In genomic region chr11:96315344-96315681, GRCm38 (mm10) we compare ENCODE assay signal across 11 mouse cellular contexts. TPM values are rescaled to one million over a fixed set of nuclear protein-coding genes. Genes with fewer than 3 reads are reported as not detected.
DNase-seq lines count a peak whose midpoint lies in the region; ATAC-seq and TF ChIP-seq lines count a peak whose summit lies in the region.
"Had no signal": no experiment of that assay in that cellular context is flagged by ENCODE, and none has a peak within 500 bp of the region (broad histone marks: within the 10 kb centered on the region; RNA-seq: fewer than 3 reads in every experiment).

No protein-coding gene starts in this region.

- H3K9ac ChIP-seq in heart, embryonic 16.5 days (ENCODE audit: low read length) = no peak overlapping the region
- peak overlapping the region; percentile 99 for H3K9ac ChIP-seq in hindbrain, embryonic 13.5 days
- no peak overlapping the region for H3K9ac ChIP-seq in liver, embryonic 13.5 days

- peak overlapping the region; percentile 33 for H3K4me3 ChIP-seq in heart, embryonic 16.5 days (ENCODE audit: low read length)
- peak overlapping the region; percentile 58 for H3K4me3 ChIP-seq in bone marrow, adult 2 months (replicated peaks; ENCODE audit: control insufficient read depth, low read depth, low read length)
- H3K4me3 ChIP-seq in hindbrain, embryonic 13.5 days = peak overlapping the region; percentile 57
- H3K4me3 ChIP-seq in liver, embryonic 13.5 days (replicated peaks) = peak overlapping the region; percentile 30

- H3K27ac ChIP-seq in heart, embryonic 16.5 days (ENCODE audit: low read length) = no peak overlapping the region
- H3K27ac ChIP-seq in bone marrow, adult 2 months (ENCODE audit: control insufficient read depth, insufficient read depth, low read depth, low read length, poor library complexity) = no peak overlapping the region
- H3K27ac ChIP-seq in hindbrain, embryonic 13.5 days = peak overlapping the region; percentile 100
- H3K27ac ChIP-seq in liver, embryonic 13.5 days = peak overlapping the region; percentile 59; the same call in 1 of the 2 replicates

- H3K9me3 ChIP-seq in heart, embryonic 16.5 days (replicated peaks; ENCODE audit: control insufficient read depth, low read length) = no peaks in the 10 kb centered on the region
- H3K9me3 ChIP-seq in hindbrain, embryonic 13.5 days = no peaks in the 10 kb centered on the region
- no peaks in the 10 kb centered on the region for H3K9me3 ChIP-seq in liver, embryonic 13.5 days (replicated peaks)

- H3K36me3 ChIP-seq in heart, embryonic 16.5 days (ENCODE audit: control insufficient read depth, insufficient read depth) = no peaks in the 10 kb centered on the region
- no peaks in the 10 kb centered on the region for H3K36me3 ChIP-seq in hindbrain, embryonic 13.5 days
- no peaks in the 10 kb centered on the region for H3K36me3 ChIP-seq in liver, embryonic 13.5 days

- no peak for ATAC-seq in heart, embryonic 16.5 days (replicated peaks; ENCODE audit: extremely low read depth, insufficient read depth, low FRiP score)
- no peak for ATAC-seq in hindbrain, embryonic 13.5 days (ENCODE audit: low FRiP score)
- no peak for ATAC-seq in liver, embryonic 13.5 days (ENCODE audit: low read depth)
- ATAC-seq: activated CD4-positive, CD25-positive, alpha-beta regulatory T cell, adult 4 months had no signal

- peak overlapping the region; percentile 17; the same call in 1 of the 2 replicates for H3K4me2 ChIP-seq in heart, embryonic 16.5 days (ENCODE audit: low read depth, low read length)
- H3K4me2 ChIP-seq in hindbrain, embryonic 13.5 days = peak overlapping the region; percentile 83
- H3K4me2 ChIP-seq in liver, embryonic 13.5 days = peak overlapping the region; percentile 28

- TF ChIP-seq CTCF in bone marrow, adult 2 months (IDR thresholded peaks at IDR 0.05; ENCODE audit: control insufficient read depth, insufficient read depth, low read length) = no peak

- WGBS in heart, embryonic 16.5 days = 21% methylated on average over 5 of the region's 5 CpGs
- 17% methylated on average over 5 of the region's 5 CpGs for WGBS in bone marrow, adult 2 months
- 2% methylated on average over 5 of the region's 5 CpGs for WGBS in hindbrain, embryonic 13.5 days
- WGBS in liver, embryonic 13.5 days (ENCODE audit: insufficient replicate concordance) = 26% methylated on average over 5 of the region's 5 CpGs

- intact Hi-C loops in heart, postnatal 14 days (cut with DNase I) = loop anchor here (5.0 kb wide), 1 partner anchor 37 kb away; the partner anchor contains the start of gene Hoxb2

- no peak for DNase-seq in heart, postnatal 14 days
- no peak for DNase-seq in liver, embryonic 13.5 days
- DNase-seq in frontal cortex, adult 2 months (ENCODE audit: extremely low spot score in 1 of 2, low spot score in 1 of 2) = no peak
- no peak for DNase-seq in layer of hippocampus, adult 9-11 months
- no peak for DNase-seq in cerebellum, postnatal 14 days
- DNase-seq: cerebellum, adult 11 months; left cerebral cortex, postnatal 4 days had no signal

- TF ChIP-seq POLR2A in bone marrow, adult 2 months (IDR thresholded peaks at IDR 0.05; ENCODE audit: borderline replicate concordance, control insufficient read depth, low read depth, low read length) = no peak

- 0 out of 2 replicates have a peak, but pooled peaks cover 2% of the 10 kb centered on the region for H3K4me1 ChIP-seq in heart, embryonic 16.5 days (ENCODE audit: control insufficient read depth, insufficient read depth, low read length)
- H3K4me1 ChIP-seq in bone marrow, adult 2 months (ENCODE audit: control insufficient read depth, insufficient read depth, low read length) = peaks cover 1% of the 10 kb centered on the region; the same call in 1 of the 2 replicates
- H3K4me1 ChIP-seq in hindbrain, embryonic 13.5 days (replicated peaks) = peaks cover 18% of the 10 kb centered on the region
- peaks cover 9% of the 10 kb centered on the region for H3K4me1 ChIP-seq in liver, embryonic 13.5 days (replicated peaks)

- peaks cover 90% of the 10 kb centered on the region for H3K27me3 ChIP-seq in heart, embryonic 16.5 days (ENCODE audit: control insufficient read depth, insufficient read depth, low read length)
- H3K27me3 ChIP-seq in hindbrain, embryonic 13.5 days = peaks cover 90% of the 10 kb centered on the region
- H3K27me3 ChIP-seq in liver, embryonic 13.5 days = peaks cover 100% of the 10 kb centered on the region

RNA-seq across cellular contexts. Expression of gene Hoxb4, which starts 2.8 kb away (rescaled TPM):
- 0.28 and 0.32 TPM in 2 replicates for polyA plus RNA-seq in heart, embryonic 16.5 days (2015; fragmentation: Nextera tagmentation; extraction: Ambion mirVana)
- total RNA-seq in heart, postnatal 14 days (2021) = 1 to 10 TPM; 1.0 to 1.3 TPM
- polyA plus RNA-seq in bone marrow, adult 2 months (2011; ENCODE audit: insufficient read depth, insufficient read length, low replicate concordance, missing spikeins) = 3.3 and 7.6 TPM in 2 replicates
- 9.5 and 11.3 TPM in 2 replicates for polyA plus RNA-seq in hindbrain, embryonic 13.5 days (2015; fragmentation: Nextera tagmentation; extraction: Ambion mirVana)
- polyA plus RNA-seq in liver, embryonic 13.5 days (2015; fragmentation: Nextera tagmentation; extraction: Ambion mirVana) = 0.16 and 0.20 TPM in 2 replicates
- polyA plus RNA-seq in frontal cortex, adult 2 months (2012; rRNA removed) = 0.04 TPM in 1 of 2 replicates, not detected in the other
- total RNA-seq: left cerebral cortex, postnatal 4 days had no signal

RNA-seq across cellular contexts. Expression of gene Hoxb3, which starts 7.8 kb away (rescaled TPM):
- polyA plus RNA-seq in heart, embryonic 16.5 days (2015; fragmentation: Nextera tagmentation; extraction: Ambion mirVana) = 0.24 and 0.79 TPM in 2 replicates
- total RNA-seq in heart, postnatal 14 days (2021) = under 1 TPM; 0.76 to 0.79 TPM
- polyA plus RNA-seq in bone marrow, adult 2 months (2011; ENCODE audit: insufficient read depth, insufficient read length, low replicate concordance, missing spikeins) = 1.0 TPM in 2 replicates
- polyA plus RNA-seq in hindbrain, embryonic 13.5 days (2015; fragmentation: Nextera tagmentation; extraction: Ambion mirVana) = 11.9 and 14.5 TPM in 2 replicates
- polyA plus RNA-seq in liver, embryonic 13.5 days (2015; fragmentation: Nextera tagmentation; extraction: Ambion mirVana) = 0.08 and 0.13 TPM in 2 replicates
- not detected in 2 replicates for polyA plus RNA-seq in frontal cortex, adult 2 months (2012; rRNA removed)
- total RNA-seq: left cerebral cortex, postnatal 4 days had no signal
- polyA plus RNA-seq: activated CD4-positive, CD25-positive, alpha-beta regulatory T cell, adult 4 months had no signal

RNA-seq across cellular contexts. Expression of gene Hoxb5, which starts 12.2 kb away (rescaled TPM):
- 0.76 and 2.8 TPM in 2 replicates for polyA plus RNA-seq in heart, embryonic 16.5 days (2015; fragmentation: Nextera tagmentation; extraction: Ambion mirVana)
- total RNA-seq in heart, postnatal 14 days (2021) = under 1 TPM; 0.19 to 0.22 TPM
- polyA plus RNA-seq in bone marrow, adult 2 months (2011; ENCODE audit: insufficient read depth, insufficient read length, low replicate concordance, missing spikeins) = 0.52 and 1.3 TPM in 2 replicates
- 196 and 216 TPM in 2 replicates for polyA plus RNA-seq in hindbrain, embryonic 13.5 days (2015; fragmentation: Nextera tagmentation; extraction: Ambion mirVana)
- polyA plus RNA-seq in liver, embryonic 13.5 days (2015; fragmentation: Nextera tagmentation; extraction: Ambion mirVana) = 0.44 and 0.58 TPM in 2 replicates
- polyA plus RNA-seq in frontal cortex, adult 2 months (2012; rRNA removed) = 0.11 TPM in 1 of 2 replicates, not detected in the other
- total RNA-seq: left cerebral cortex, postnatal 4 days had no signal
- polyA plus RNA-seq: activated CD4-positive, CD25-positive, alpha-beta regulatory T cell, adult 4 months had no signal

RNA-seq across cellular contexts. Expression of gene Hoxb6, which starts 23.0 kb away (rescaled TPM):
- polyA plus RNA-seq in heart, embryonic 16.5 days (2015; fragmentation: Nextera tagmentation; extraction: Ambion mirVana) = 0.51 TPM in 1 of 2 replicates, not detected in the other
- total RNA-seq in heart, postnatal 14 days (2021) = not detected
- polyA plus RNA-seq in bone marrow, adult 2 months (2011; ENCODE audit: insufficient read depth, insufficient read length, low replicate concordance, missing spikeins) = 1.8 and 4.4 TPM in 2 replicates
- 81.9 and 132 TPM in 2 replicates for polyA plus RNA-seq in hindbrain, embryonic 13.5 days (2015; fragmentation: Nextera tagmentation; extraction: Ambion mirVana)
- 0.07 and 0.14 TPM in 2 replicates for polyA plus RNA-seq in liver, embryonic 13.5 days (2015; fragmentation: Nextera tagmentation; extraction: Ambion mirVana)
- not detected in 2 replicates for polyA plus RNA-seq in frontal cortex, adult 2 months (2012; rRNA removed)
- total RNA-seq: left cerebral cortex, postnatal 4 days had no signal
- polyA plus RNA-seq: activated CD4-positive, CD25-positive, alpha-beta regulatory T cell, adult 4 months had no signal

RNA-seq across cellular contexts. Expression of gene Hoxb7, which starts 28.9 kb away (rescaled TPM):
- polyA plus RNA-seq in heart, embryonic 16.5 days (2015; fragmentation: Nextera tagmentation; extraction: Ambion mirVana) = 0.31 and 0.43 TPM in 2 replicates
- total RNA-seq in heart, postnatal 14 days (2021) = not detected
- 2.5 TPM in 1 of 2 replicates, not detected in the other for polyA plus RNA-seq in bone marrow, adult 2 months (2011; ENCODE audit: insufficient read depth, insufficient read length, low replicate concordance, missing spikeins)
- polyA plus RNA-seq in hindbrain, embryonic 13.5 days (2015; fragmentation: Nextera tagmentation; extraction: Ambion mirVana) = 21.5 and 33.2 TPM in 2 replicates
- 0.16 and 0.32 TPM in 2 replicates for polyA plus RNA-seq in liver, embryonic 13.5 days (2015; fragmentation: Nextera tagmentation; extraction: Ambion mirVana)
- not detected in 2 replicates for polyA plus RNA-seq in frontal cortex, adult 2 months (2012; rRNA removed)
- total RNA-seq: left cerebral cortex, postnatal 4 days had no signal
- polyA plus RNA-seq: activated CD4-positive, CD25-positive, alpha-beta regulatory T cell, adult 4 months had no signal

Comparison
In these comparisons a context has a peak if more than half of its experiments do, and no peak if none do; other contexts are left out.
1. H3K27ac ChIP-seq: peak in hindbrain, embryonic 13.5 days (single experiment) and liver, embryonic 13.5 days (single experiment); none in heart, embryonic 16.5 days (single experiment) and bone marrow, adult 2 months (single experiment).
2. H3K4me2 ChIP-seq: peak in every context shown above with its lines; median percentile 83 in hindbrain, embryonic 13.5 days; 28 in liver, embryonic 13.5 days; 17 in heart, embryonic 16.5 days.
3. RNA of gene Hoxb5, which starts 12.2 kb away (polyA plus RNA-seq): 196 to 216 TPM in hindbrain, embryonic 13.5 days; 0.52 to 1.3 TPM in bone marrow, adult 2 months, 0.76 to 2.8 TPM in heart, embryonic 16.5 days, 0.44 to 0.58 TPM in liver, embryonic 13.5 days and 0.11 TPM in frontal cortex, adult 2 months; every median in the first group is over 10 times any median in the second.
4. Peak in every context shown above with its lines, with median percentiles within 50 percentile points of each other: H3K4me3 ChIP-seq.